11 mouse cellular contexts compared by ENCODE assay signal in the genomic region with DNA sequence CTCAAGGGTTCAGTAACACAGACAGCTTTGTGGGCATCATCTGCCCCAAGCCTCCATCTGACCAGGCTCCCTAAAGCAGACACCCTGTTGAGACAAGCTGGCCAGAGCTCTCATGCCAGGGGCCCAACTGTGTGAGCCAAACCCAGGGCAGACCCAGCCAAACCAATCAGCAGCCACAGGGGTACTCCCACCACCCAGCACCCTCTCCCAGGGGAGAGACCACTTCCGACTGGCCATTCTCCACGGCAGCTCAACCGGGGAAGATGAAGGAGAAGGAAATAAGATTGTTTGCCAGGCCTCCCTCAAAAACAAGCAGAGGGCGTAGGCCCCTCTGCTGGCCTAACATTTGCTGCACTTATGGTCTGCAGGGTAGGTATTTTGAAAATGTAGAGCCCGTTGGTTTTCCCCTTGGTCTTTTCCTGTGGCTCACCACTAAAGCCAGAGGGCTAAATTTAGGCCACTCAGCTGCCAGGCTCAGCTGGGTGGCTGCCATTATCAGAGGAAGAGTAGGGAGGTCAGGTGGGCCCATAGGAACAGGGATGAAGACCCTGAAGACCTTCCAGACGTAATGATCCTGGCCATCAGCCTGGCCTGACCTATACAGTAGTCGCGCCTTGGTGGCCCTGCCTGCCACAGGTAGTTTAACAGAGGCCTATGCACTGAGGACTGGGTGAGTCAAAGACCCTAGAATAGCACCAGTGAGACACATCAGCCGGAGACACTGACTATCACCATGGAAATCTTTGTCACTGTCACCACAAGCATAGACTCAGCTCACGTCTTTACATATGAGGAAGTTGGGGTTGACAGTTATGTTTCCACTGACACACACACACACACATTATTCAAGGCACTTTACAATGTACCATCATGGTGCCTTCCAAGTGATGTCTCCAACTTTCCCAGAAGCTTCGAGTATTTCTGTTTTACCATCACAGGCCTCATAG.
DNase-seq lines count a peak whose midpoint lies in the region; ATAC-seq and TF ChIP-seq lines count a peak whose summit lies in the region.
"Had no signal": no experiment of that assay in that cellular context is flagged by ENCODE, and none has a peak within 500 bp of the region (broad histone marks: within the 10 kb centered on the region; RNA-seq: fewer than 3 reads in every experiment).

No protein-coding gene starts in this region.

- no peak overlapping the region for H3K27ac ChIP-seq in heart, embryonic 15.5 days
- no peak overlapping the region for H3K27ac ChIP-seq in heart, embryonic 10.5 days
- 0 out of 2 replicates have a peak overlapping the region, but pooled peaks have one; percentile 3 for H3K27ac ChIP-seq in testis, adult 2 months (ENCODE audit: control insufficient read depth, insufficient read depth, low read depth, low read length)
- no peak overlapping the region for H3K27ac ChIP-seq in embryonic facial prominence, embryonic 15.5 days (replicated peaks)
- H3K27ac ChIP-seq in kidney, embryonic 15.5 days: no peak overlapping the region
- H3K27ac ChIP-seq: lung, embryonic 15.5 days had no signal

- no peak for DNase-seq in heart, embryonic 10.5 days (ENCODE audit: low spot score)
- no peak for DNase-seq in testis, postnatal 14 days (ENCODE audit: low spot score)
- DNase-seq in splenic B cell, adult 2 months (ENCODE audit: low read depth, low spot score): peak; percentile 76
- DNase-seq in layer of hippocampus, postnatal 36 days: no peak
- DNase-seq: kidney, adult 9 months; right cerebral cortex, postnatal 14 days had no signal

- H3K4me1 ChIP-seq in heart, embryonic 15.5 days (replicated peaks): peaks cover 15% of the 10 kb centered on the region
- peaks cover 15% of the 10 kb centered on the region; the same call in 1 of the 2 replicates for H3K4me1 ChIP-seq in heart, embryonic 10.5 days
- peaks cover 4% of the 10 kb centered on the region for H3K4me1 ChIP-seq in testis, adult 2 months (ENCODE audit: control insufficient read depth, insufficient read depth, low read length)
- peaks cover 14% of the 10 kb centered on the region for H3K4me1 ChIP-seq in embryonic facial prominence, embryonic 15.5 days
- peaks cover 9% of the 10 kb centered on the region for H3K4me1 ChIP-seq in kidney, embryonic 15.5 days

- no peak overlapping the region for H3K4me2 ChIP-seq in heart, embryonic 15.5 days
- no peak overlapping the region for H3K4me2 ChIP-seq in embryonic facial prominence, embryonic 15.5 days (replicated peaks)
- H3K4me2 ChIP-seq in kidney, embryonic 15.5 days: no peak overlapping the region
- H3K4me2 ChIP-seq: lung, embryonic 15.5 days had no signal

- ATAC-seq in heart, embryonic 15.5 days (replicated peaks; ENCODE audit: insufficient number of reproducible peaks, insufficient read depth, low FRiP score, low read depth): 0 out of 2 replicates have a peak, but pooled peaks have one; percentile 34
- ATAC-seq in embryonic facial prominence, embryonic 15.5 days (ENCODE audit: insufficient number of reproducible peaks, low FRiP score, low TSS enrichment, low read depth): peak; percentile 29; the same call in 1 of the 2 replicates
- ATAC-seq in kidney, embryonic 15.5 days (replicated peaks; ENCODE audit: low FRiP score): no peak

- no peak for TF ChIP-seq CTCF in testis, adult 2 months (IDR thresholded peaks at IDR 0.05; ENCODE audit: control insufficient read depth, insufficient read depth, insufficient replicate concordance, low read depth, low read length)

- TF ChIP-seq POLR2A in testis, adult 2 months (IDR thresholded peaks at IDR 0.05; ENCODE audit: control insufficient read depth, low read depth, low read length): no peak

- no peaks in the 10 kb centered on the region for H3K36me3 ChIP-seq in heart, embryonic 15.5 days
- no peaks in the 10 kb centered on the region for H3K36me3 ChIP-seq in heart, embryonic 10.5 days
- H3K36me3 ChIP-seq in testis, adult 2 months (ENCODE audit: control insufficient read depth, insufficient read depth, low read length): no peaks in the 10 kb centered on the region
- no peaks in the 10 kb centered on the region for H3K36me3 ChIP-seq in embryonic facial prominence, embryonic 15.5 days
- H3K36me3 ChIP-seq in splenic B cell, adult 2 months (ENCODE audit: control insufficient read depth, insufficient read depth, low read length, poor library complexity, severe bottlenecking): no peaks in the 10 kb centered on the region
- no peaks in the 10 kb centered on the region for H3K36me3 ChIP-seq in kidney, embryonic 15.5 days
- H3K36me3 ChIP-seq: lung, embryonic 15.5 days had no signal

- H3K9me3 ChIP-seq in heart, embryonic 15.5 days (replicated peaks): no peaks in the 10 kb centered on the region
- H3K9me3 ChIP-seq in heart, embryonic 10.5 days: no peaks in the 10 kb centered on the region
- H3K9me3 ChIP-seq in embryonic facial prominence, embryonic 15.5 days (replicated peaks): no peaks in the 10 kb centered on the region
- H3K9me3 ChIP-seq in kidney, embryonic 15.5 days (replicated peaks): no peaks in the 10 kb centered on the region
- H3K9me3 ChIP-seq: lung, embryonic 15.5 days had no signal

- no peak overlapping the region for H3K4me3 ChIP-seq in heart, embryonic 15.5 days
- H3K4me3 ChIP-seq in heart, embryonic 10.5 days: no peak overlapping the region
- H3K4me3 ChIP-seq in testis, adult 2 months (ENCODE audit: control insufficient read depth, low read depth, low read length): no peak overlapping the region
- H3K4me3 ChIP-seq in embryonic facial prominence, embryonic 15.5 days (replicated peaks): no peak overlapping the region
- H3K4me3 ChIP-seq in kidney, embryonic 15.5 days (replicated peaks): no peak overlapping the region
- H3K4me3 ChIP-seq: lung, embryonic 15.5 days had no signal

- 0 out of 2 replicates have a peak, but pooled peaks cover 3% of the 10 kb centered on the region for H3K27me3 ChIP-seq in heart, embryonic 15.5 days
- 0 out of 2 replicates have a peak, but pooled peaks cover 4% of the 10 kb centered on the region for H3K27me3 ChIP-seq in heart, embryonic 10.5 days (ENCODE audit: insufficient read depth, poor library complexity, severe bottlenecking)
- no peaks in the 10 kb centered on the region for H3K27me3 ChIP-seq in testis, adult 2 months (ENCODE audit: control insufficient read depth, insufficient read depth, low read length)
- H3K27me3 ChIP-seq in embryonic facial prominence, embryonic 15.5 days: no peaks in the 10 kb centered on the region
- H3K27me3 ChIP-seq in splenic B cell, adult 2 months (ENCODE audit: control insufficient read depth, insufficient read depth, low read length, poor library complexity, severe bottlenecking): no peaks in the 10 kb centered on the region
- no peaks in the 10 kb centered on the region for H3K27me3 ChIP-seq in kidney, embryonic 15.5 days
- H3K27me3 ChIP-seq: lung, embryonic 15.5 days had no signal

- 62% methylated on average over 11 of the region's 11 CpGs for WGBS in heart, embryonic 15.5 days
- 70% methylated on average over 11 of the region's 11 CpGs for WGBS in heart, embryonic 10.5 days
- 76% methylated on average over 11 of the region's 11 CpGs for WGBS in embryonic facial prominence, embryonic 15.5 days
- 78% methylated on average over 11 of the region's 11 CpGs for WGBS in kidney, embryonic 15.5 days

- no peak overlapping the region for H3K9ac ChIP-seq in heart, embryonic 15.5 days
- H3K9ac ChIP-seq in embryonic facial prominence, embryonic 15.5 days: no peak overlapping the region
- no peak overlapping the region for H3K9ac ChIP-seq in kidney, embryonic 15.5 days
- H3K9ac ChIP-seq: lung, embryonic 15.5 days had no signal
